8 mouse cellular contexts compared by ENCODE assay signal in the genomic region with DNA sequence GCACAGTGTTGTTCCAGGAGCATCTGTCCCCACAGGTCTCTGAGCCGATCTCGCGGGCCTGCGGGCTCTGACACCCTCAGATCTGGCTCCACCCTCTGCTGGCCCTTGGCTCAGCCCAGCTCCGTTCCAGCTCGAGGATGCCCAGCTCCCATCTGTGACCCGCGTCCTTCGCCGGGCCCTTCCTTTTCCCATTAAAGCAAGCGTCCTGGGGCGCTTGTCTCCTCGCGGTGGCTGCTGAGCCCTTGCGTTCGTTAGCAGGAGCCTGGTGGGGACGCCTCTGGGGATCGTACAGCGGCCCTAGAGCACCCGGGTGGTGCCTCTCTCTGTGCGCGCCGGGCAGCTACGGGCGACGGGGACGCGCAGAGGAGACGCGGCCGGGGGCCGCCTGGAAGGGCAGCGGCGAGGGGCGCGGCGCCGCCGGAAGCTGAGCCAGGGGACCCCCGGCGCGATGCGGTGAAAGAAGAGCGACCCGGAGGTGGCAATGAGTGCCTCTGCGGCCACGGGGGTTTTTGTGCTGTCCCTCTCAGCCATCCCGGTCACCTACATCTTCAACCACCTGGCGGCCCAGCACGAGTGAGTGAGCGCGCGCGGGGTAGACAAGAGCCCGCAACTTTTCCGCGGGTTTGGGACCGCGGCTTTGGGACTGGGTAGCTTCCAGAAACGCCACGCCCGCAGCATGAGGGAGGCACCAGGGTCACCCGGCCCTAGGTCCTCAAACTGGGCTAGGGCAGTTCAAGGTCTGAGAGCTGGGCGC. TPM values are rescaled to one million over a fixed set of nuclear protein-coding genes. Genes with fewer than 3 reads are reported as not detected.
DNase-seq lines count a peak whose midpoint lies in the region; ATAC-seq lines count a peak whose summit lies in the region.

Gene Tm6sf1, plus strand, starts transcription at position 34 of the 754 bp plus-strand sequence.

- ATAC-seq in kidney, embryonic 14.5 days (ENCODE audit: low FRiP score, low TSS enrichment), result peak; percentile 84
- ATAC-seq in forebrain, embryonic 15.5 days (replicated peaks), result peak; percentile 71
- peak; percentile 54 for ATAC-seq in hindbrain, embryonic 15.5 days (ENCODE audit: low FRiP score, low read depth)
- peak; percentile 42; the same call in 1 of the 2 replicates for ATAC-seq in limb, embryonic 13.5 days (ENCODE audit: low FRiP score, low read depth)
- peak; percentile 68; the same call in 1 of the 2 replicates for ATAC-seq in midbrain, embryonic 14.5 days (ENCODE audit: low FRiP score, low TSS enrichment)

- H3K27ac ChIP-seq in kidney, embryonic 14.5 days (ENCODE audit: low read depth, low read length), result no peak within 1 kb of the TSS
- no peak within 1 kb of the TSS for H3K27ac ChIP-seq in forebrain, embryonic 15.5 days (replicated peaks)
- peak within 1 kb of the TSS; percentile 23 for H3K27ac ChIP-seq in hindbrain, embryonic 15.5 days (replicated peaks)
- H3K27ac ChIP-seq in limb, embryonic 13.5 days, result no peak within 1 kb of the TSS
- 0 out of 2 replicates have a peak within 1 kb of the TSS, but pooled peaks have one; percentile 5 for H3K27ac ChIP-seq in midbrain, embryonic 14.5 days (replicated peaks; ENCODE audit: low read depth, low read length)

- no peaks in the 10 kb centered on the region for H3K36me3 ChIP-seq in kidney, embryonic 14.5 days (ENCODE audit: control insufficient read depth, insufficient read depth, low read length)
- H3K36me3 ChIP-seq in forebrain, embryonic 15.5 days, result no peaks in the 10 kb centered on the region
- H3K36me3 ChIP-seq in hindbrain, embryonic 15.5 days, result no peaks in the 10 kb centered on the region
- H3K36me3 ChIP-seq in limb, embryonic 13.5 days, result no peaks in the 10 kb centered on the region
- H3K36me3 ChIP-seq in midbrain, embryonic 14.5 days (ENCODE audit: control insufficient read depth, insufficient read depth, low read length), result no peaks in the 10 kb centered on the region

- peaks cover 11% of the 10 kb centered on the region; the same call in 1 of the 2 replicates for H3K27me3 ChIP-seq in kidney, embryonic 14.5 days (ENCODE audit: control insufficient read depth, insufficient read depth, low read length)
- peaks cover 10% of the 10 kb centered on the region; the same call in 1 of the 2 replicates for H3K27me3 ChIP-seq in forebrain, embryonic 15.5 days
- peaks cover 5% of the 10 kb centered on the region; the same call in 1 of the 2 replicates for H3K27me3 ChIP-seq in hindbrain, embryonic 15.5 days
- peaks cover 57% of the 10 kb centered on the region for H3K27me3 ChIP-seq in limb, embryonic 13.5 days
- H3K27me3 ChIP-seq in midbrain, embryonic 14.5 days (ENCODE audit: control insufficient read depth, insufficient read depth, low read length), result peaks cover 12% of the 10 kb centered on the region; the same call in 1 of the 2 replicates

- DNase-seq in kidney, adult 9 months, result no peak
- peak; percentile 71 for DNase-seq in adrenal gland, postnatal 14 days
- DNase-seq in midbrain, embryonic 14.5 days, result peak; percentile 67
- peak; percentile 70 for DNase-seq in testis, postnatal 10 days (ENCODE audit: low spot score)

- H3K4me3 ChIP-seq in kidney, embryonic 14.5 days (ENCODE audit: low read length), result peak within 1 kb of the TSS; percentile 64
- peak within 1 kb of the TSS; percentile 51 for H3K4me3 ChIP-seq in forebrain, embryonic 15.5 days
- H3K4me3 ChIP-seq in hindbrain, embryonic 15.5 days, result peak within 1 kb of the TSS; percentile 56
- H3K4me3 ChIP-seq in limb, embryonic 13.5 days, result peak within 1 kb of the TSS; percentile 69
- peak within 1 kb of the TSS; percentile 57 for H3K4me3 ChIP-seq in midbrain, embryonic 14.5 days (replicated peaks; ENCODE audit: low read depth, low read length)

- peaks cover 3% of the 10 kb centered on the region; the same call in 1 of the 2 replicates for H3K4me1 ChIP-seq in kidney, embryonic 14.5 days (ENCODE audit: control insufficient read depth, insufficient read depth, low read length)
- H3K4me1 ChIP-seq in forebrain, embryonic 15.5 days, result peaks cover 21% of the 10 kb centered on the region
- H3K4me1 ChIP-seq in hindbrain, embryonic 15.5 days (replicated peaks), result peaks cover 29% of the 10 kb centered on the region
- peaks cover 22% of the 10 kb centered on the region; the same call in 1 of the 2 replicates for H3K4me1 ChIP-seq in limb, embryonic 13.5 days
- H3K4me1 ChIP-seq in midbrain, embryonic 14.5 days (ENCODE audit: control insufficient read depth, insufficient read depth, low read length), result peaks cover 17% of the 10 kb centered on the region; the same call in 1 of the 2 replicates

- peak within 1 kb of the TSS; percentile 98 for H3K4me2 ChIP-seq in kidney, embryonic 14.5 days (replicated peaks; ENCODE audit: low read depth, low read length)
- H3K4me2 ChIP-seq in forebrain, embryonic 15.5 days (replicated peaks), result peak within 1 kb of the TSS; percentile 97
- peak within 1 kb of the TSS; percentile 84 for H3K4me2 ChIP-seq in hindbrain, embryonic 15.5 days
- peak within 1 kb of the TSS; percentile 99 for H3K4me2 ChIP-seq in limb, embryonic 13.5 days (replicated peaks)
- peak within 1 kb of the TSS; percentile 96 for H3K4me2 ChIP-seq in midbrain, embryonic 14.5 days (ENCODE audit: low read length)

- H3K9ac ChIP-seq in kidney, embryonic 14.5 days (ENCODE audit: low read depth, low read length), result peak within 1 kb of the TSS; percentile 62
- H3K9ac ChIP-seq in forebrain, embryonic 15.5 days (replicated peaks), result peak within 1 kb of the TSS; percentile 54
- H3K9ac ChIP-seq in hindbrain, embryonic 15.5 days, result peak within 1 kb of the TSS; percentile 66
- H3K9ac ChIP-seq in limb, embryonic 13.5 days, result peak within 1 kb of the TSS; percentile 79
- peak within 1 kb of the TSS; percentile 72 for H3K9ac ChIP-seq in midbrain, embryonic 14.5 days (replicated peaks; ENCODE audit: low read length)

- no peaks in the 10 kb centered on the region for H3K9me3 ChIP-seq in kidney, embryonic 14.5 days (ENCODE audit: control insufficient read depth, low read length)
- H3K9me3 ChIP-seq in forebrain, embryonic 15.5 days, result no peaks in the 10 kb centered on the region
- no peaks in the 10 kb centered on the region for H3K9me3 ChIP-seq in hindbrain, embryonic 15.5 days
- H3K9me3 ChIP-seq in limb, embryonic 13.5 days, result no peaks in the 10 kb centered on the region
- H3K9me3 ChIP-seq in midbrain, embryonic 14.5 days (ENCODE audit: control insufficient read depth, low read length), result no peaks in the 10 kb centered on the region

- WGBS in kidney, embryonic 14.5 days, result under 1% methylated on average over 64 of the region's 64 CpGs
- WGBS in forebrain, embryonic 15.5 days, result 1% methylated on average over 64 of the region's 64 CpGs
- WGBS in hindbrain, embryonic 15.5 days, result under 1% methylated on average over 63 of the region's 64 CpGs
- WGBS in limb, embryonic 13.5 days, result under 1% methylated on average over 64 of the region's 64 CpGs
- under 1% methylated on average over 62 of the region's 64 CpGs for WGBS in midbrain, embryonic 14.5 days

RNA-seq across cellular contexts. Expression of gene Tm6sf1, which starts in this region (rescaled TPM):
- polyA plus RNA-seq in kidney, embryonic 14.5 days (2014; fragmentation: Nextera tagmentation; extraction: Ambion mirVana), result 12.0 and 16.0 TPM in 2 replicates
- 13.3 and 16.5 TPM in 2 replicates for total RNA-seq in adrenal gland, postnatal 14 days (2021)
- 7.1 and 7.6 TPM in 2 replicates for polyA plus RNA-seq in forebrain, embryonic 15.5 days (2015; fragmentation: Nextera tagmentation; extraction: Ambion mirVana)
- polyA plus RNA-seq in hindbrain, embryonic 15.5 days (2015; fragmentation: Nextera tagmentation; extraction: Ambion mirVana), result 11.7 and 11.8 TPM in 2 replicates
- 17.0 and 19.5 TPM in 2 replicates for polyA plus RNA-seq in limb, embryonic 13.5 days (2015; fragmentation: Nextera tagmentation; extraction: Ambion mirVana)
- polyA plus RNA-seq in midbrain, embryonic 14.5 days (2014; fragmentation: Nextera tagmentation; extraction: Ambion mirVana), result 6.7 and 10.9 TPM in 2 replicates

Comparison
In these comparisons a context has a peak if more than half of its experiments do, and no peak if none do; other contexts are left out.
1. H3K27ac ChIP-seq: peak in hindbrain, embryonic 15.5 days (single experiment) and midbrain, embryonic 14.5 days (single experiment); none in kidney, embryonic 14.5 days (single experiment), forebrain, embryonic 15.5 days (single experiment) and limb, embryonic 13.5 days (single experiment).
2. Peak in every context shown above with its lines, with median percentiles within 50 percentile points of each other: ATAC-seq, H3K4me2 ChIP-seq, H3K4me3 ChIP-seq and H3K9ac ChIP-seq.